Mouse (Mus musculus) CH12.LX (cell line): ENCODE measurements at regions not wholly inside any gene's neighbourhood (a gene's known extent, or its start where the extent isn't known, plus 50 kb on each side); places are given as distances from the start of the nearest gene placed in this dataset.

Experiments
- DNase-seq: peaks from one replicate; pipeline ENCODE4 v3.0.0-alpha.2; 2013; ENCODE audit errors: extremely low read depth
- H3K27ac ChIP-seq: 2 replicates; pipeline ENCODE4 v1.5.1; 2012; ENCODE audit warnings: low read depth, mild to moderate bottlenecking, control low read depth, moderate library complexity; ENCODE audit not compliant: insufficient read depth
- H3K27me3 ChIP-seq: replicated peaks from 2 replicates; pipeline ENCODE3; 2012; ENCODE audit warnings: inconsistent platforms
- H3K36me3 ChIP-seq, 2 experiments: replicated peaks in 1 of 2; 2 replicates each; pipeline versions ENCODE3 to v1.6.1; 2012; ENCODE audit warnings: inconsistent platforms in 1 of 2, low read length in 1 of 2, mild to moderate bottlenecking in 1 of 2, mixed read lengths in 1 of 2, moderate library complexity in 1 of 2; ENCODE audit not compliant: control insufficient read depth in 1 of 2, insufficient read depth in 1 of 2
- H3K4me1 ChIP-seq, 2 experiments: 2 replicates each; pipeline ENCODE4 v1.6.1; 2012; ENCODE audit warnings: inconsistent platforms in 1 of 2, moderate library complexity in 1 of 2; ENCODE audit not compliant: insufficient read depth in 2 of 2, control insufficient read depth in 1 of 2
- H3K4me2 ChIP-seq: 2 replicates; pipeline ENCODE4 v1.6.1; 2012; ENCODE audit warnings: low read depth, mild to moderate bottlenecking, control low read depth; ENCODE audit not compliant: poor library complexity, insufficient read depth, severe bottlenecking
- H3K4me3 ChIP-seq, 3 experiments: fragments of 150-350 bp in 1 of 3; sonication (generic) in 1 of 3; replicated peaks in 1 of 3; 2 replicates each; pipeline versions ENCODE3 to v1.5.1; 2011 to 2012; ENCODE audit warnings: low read depth in 2 of 3, low read length in 2 of 3, mild to moderate bottlenecking in 2 of 3, moderate library complexity in 2 of 3, control low read depth in 1 of 3, improper control_type of control experiment in 1 of 3, inconsistent platforms in 1 of 3, mixed read lengths in 1 of 3; ENCODE audit not compliant: poor library complexity in 1 of 3
- H3K79me2 ChIP-seq: replicated peaks from 2 replicates; pipeline ENCODE4 v1.6.1; 2012; ENCODE audit warnings: mild to moderate bottlenecking, moderate library complexity; ENCODE audit not compliant: control insufficient read depth, poor library complexity, insufficient read depth, severe bottlenecking; ENCODE audit errors: extremely low read depth
- H3K9ac ChIP-seq: 2 replicates; pipeline ENCODE4 v1.6.1; 2012; ENCODE audit warnings: low read depth, mild to moderate bottlenecking, control low read depth, moderate library complexity; ENCODE audit not compliant: insufficient read depth
- H3K9me3 ChIP-seq: replicated peaks from 2 replicates; pipeline ENCODE3; 2012; ENCODE audit warnings: low read length, inconsistent platforms, mixed read lengths
- E2F4 ChIP-seq: IDR thresholded peaks from 2 replicates; pipeline ENCODE4 v1.6.1; 2011; ENCODE audit warnings: low read depth, low read length, improper control_type of control experiment; ENCODE audit not compliant: insufficient replicate concordance
- EP300 ChIP-seq: IDR thresholded peaks from 2 replicates; pipeline ENCODE4 v1.6.1; 2011; ENCODE audit warnings: low read length, improper control_type of control experiment
- GABPA ChIP-seq: IDR thresholded peaks from 2 replicates; pipeline ENCODE4 v1.6.1; 2012; ENCODE audit warnings: low read depth, low read length, improper control_type of control experiment, inconsistent platforms; ENCODE audit not compliant: insufficient replicate concordance
- HCFC1 ChIP-seq: IDR thresholded peaks from 2 replicates; pipeline ENCODE4 v1.6.1; 2012; ENCODE audit warnings: low read depth, mild to moderate bottlenecking, inconsistent platforms, low read length, improper control_type of control experiment
- IRF4 ChIP-seq: IDR thresholded peaks from 2 replicates; pipeline ENCODE4 v1.6.1; 2014; ENCODE audit warnings: low read depth, mild to moderate bottlenecking, inconsistent platforms, low read length, improper control_type of control experiment
- JUN ChIP-seq: IDR thresholded peaks from 2 replicates; pipeline ENCODE4 v1.6.1; 2011; ENCODE audit warnings: low read depth, mild to moderate bottlenecking, low read length, improper control_type of control experiment, moderate library complexity; ENCODE audit not compliant: insufficient read depth
- JUND ChIP-seq: conservative IDR thresholded peaks from 2 replicates; pipeline ENCODE4 v1.6.1; 2011; ENCODE audit warnings: low read depth, low read length, improper control_type of control experiment
- MAX ChIP-seq: IDR thresholded peaks from 2 replicates; pipeline ENCODE4 v1.6.1; 2011; ENCODE audit warnings: low read length, improper control_type of control experiment
- MAZ ChIP-seq: IDR thresholded peaks from 2 replicates; pipeline ENCODE4 v1.6.1; 2012; ENCODE audit warnings: low read depth, mild to moderate bottlenecking, inconsistent platforms, low read length, improper control_type of control experiment, moderate library complexity
- MEF2A ChIP-seq: IDR thresholded peaks from 2 replicates; pipeline ENCODE4 v1.6.1; 2014; ENCODE audit warnings: low read depth, mild to moderate bottlenecking, inconsistent platforms, low read length, improper control_type of control experiment, borderline replicate concordance
- MYC ChIP-seq: IDR thresholded peaks from 2 replicates; pipeline ENCODE4 v1.6.1; 2011; ENCODE audit warnings: low read depth, mild to moderate bottlenecking, improper control_type of control experiment, low read length
- NELFE ChIP-seq: IDR thresholded peaks from 2 replicates; pipeline ENCODE4 v1.6.1; 2011; ENCODE audit warnings: low read depth, low read length, improper control_type of control experiment
- PAX5 ChIP-seq: IDR thresholded peaks from 2 replicates; pipeline ENCODE4 v1.6.1; 2012; ENCODE audit warnings: low read length, inconsistent platforms, mixed read lengths
- RAD21 ChIP-seq: IDR thresholded peaks from 2 replicates; pipeline ENCODE4 v1.6.1; 2011; ENCODE audit warnings: low read depth, mild to moderate bottlenecking, low read length, improper control_type of control experiment, moderate library complexity
- ZNF384 ChIP-seq: IDR thresholded peaks from 2 replicates; pipeline ENCODE4 v1.6.1; 2012; ENCODE audit warnings: low read depth, low read length, improper control_type of control experiment, inconsistent platforms
- dilution Hi-C: fragments of 300-500 bp; cut with MboI; formaldehyde crosslinking; loops from 2 replicates; pipeline ENCODE4 v1.14.3; 2020; ENCODE audit warnings: low sequenced_read_pairs; ENCODE audit not compliant: extremely low pct_unique_long_range_greater_than_20kb, extremely low pct_ligation_motif_present
- in situ Hi-C: fragments of 300-500 bp; cut with MboI; formaldehyde crosslinking; loops from 3 replicates; pipeline ENCODE4 v1.14.3; 2019; ENCODE audit warnings: low sequenced_read_pairs, low pct_ligation_motif_present, low pct_unique_long_range_greater_than_20kb, mixed read lengths

DNA sequence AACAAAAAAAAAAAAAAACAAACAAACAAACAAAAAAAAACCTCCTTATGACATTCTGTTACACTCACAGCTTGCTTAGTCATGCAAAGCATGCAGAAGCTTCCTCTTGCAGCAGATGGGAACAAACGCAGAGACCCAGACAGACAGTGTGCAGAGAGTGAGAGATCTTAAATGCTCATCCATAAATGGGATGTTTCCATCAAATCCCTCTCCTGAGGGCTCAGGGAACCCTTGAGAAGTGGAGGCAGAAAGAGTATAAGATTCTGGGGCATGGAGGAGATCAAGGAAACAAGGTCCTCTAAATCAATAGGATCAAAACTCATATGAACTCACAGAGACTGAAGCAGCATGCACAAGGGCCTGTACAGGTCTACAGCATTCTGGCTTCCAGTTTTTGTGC, 52.5 kb downstream of the Adm start:
- Histone ChIP-seq H3K9me3 (no peaks in the 10 kb centered on the region), H3K9ac (no peak overlapping the region), H3K4me1 (peaks cover 0 to 7% of the 10 kb centered on the region in 2 experiments; a peak in 2 of 4 replicates), H3K27ac (no peak overlapping the region), H3K79me2 (no peaks in the 10 kb centered on the region), H3K36me3 (no peaks in the 10 kb centered on the region), H3K27me3 (no peaks in the 10 kb centered on the region), H3K4me3 (no peak overlapping the region), H3K4me2 (no peak overlapping the region)
- no peak for DNase-seq
- TF ChIP-seq GABPA (no peak), PAX5 (no peak), HCFC1 (no peak), MEF2A (no peak), MAX (no peak), NELFE (no peak), IRF4 (no peak), JUND (no peak), E2F4 (no peak), JUN (no peak), MYC (no peak), EP300 (no peak), ZNF384 (no peak), RAD21 (no peak)
- dilution Hi-C loops: no loop called here
- in situ Hi-C loops: no loop called here

DNA sequence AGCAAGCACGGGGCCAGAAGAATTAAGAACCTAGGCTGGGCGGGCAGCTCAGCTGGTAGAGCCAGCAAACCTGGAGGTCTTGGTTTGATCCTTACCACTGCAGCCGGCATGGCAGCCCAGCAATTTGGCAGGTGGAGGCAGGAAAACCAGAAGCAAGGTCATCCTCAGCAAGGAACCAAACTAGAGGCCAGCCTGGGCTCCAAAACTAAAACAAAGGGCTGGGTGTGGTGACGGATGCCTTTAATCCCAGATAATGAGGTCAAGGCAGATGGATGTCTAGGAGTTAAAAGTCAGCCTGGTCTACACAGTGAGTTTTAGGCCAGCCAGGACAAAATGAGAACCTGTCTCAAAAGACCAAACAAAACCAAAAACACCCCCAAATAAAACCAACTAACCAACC, 55.5 kb downstream of the Adm start:
- Histone ChIP-seq H3K27me3 (no peaks in the 10 kb centered on the region), H3K79me2 (no peaks in the 10 kb centered on the region), H3K36me3 (no peaks in the 10 kb centered on the region), H3K4me2 (no peak overlapping the region), H3K9me3 (no peaks in the 10 kb centered on the region), H3K9ac (no peak overlapping the region), H3K4me1 (peaks cover 0 to 9% of the 10 kb centered on the region in 2 experiments; a peak in 2 of 4 replicates), H3K27ac (no peak overlapping the region), H3K4me3 (no peak overlapping the region)
- DNase-seq: no peak
- in situ Hi-C loops (no loop called here), dilution Hi-C loops (no loop called here)
- no peak for TF ChIP-seq MAZ
